Mouse (Mus musculus) duodenum, adult 2 months (tissue): ENCODE results near the gene Sis. TPM values are rescaled to one million over a fixed set of nuclear protein-coding genes. Genes with fewer than 3 reads are reported as not detected.

Experiments used
- polyA plus RNA-seq: library from polyadenylated mRNA; depleted of rRNA; stranded (reverse); fragments of >200 nt; gene quantifications from 2 replicates; pipeline ENCODE4 v1.2.3, GENCODE M21; 2012; ENCODE audit warnings: low replicate concordance; rRNA removed

Gene Sis
- 20.2 and 32.9 TPM in 2 replicates for polyA plus RNA-seq

DNA sequence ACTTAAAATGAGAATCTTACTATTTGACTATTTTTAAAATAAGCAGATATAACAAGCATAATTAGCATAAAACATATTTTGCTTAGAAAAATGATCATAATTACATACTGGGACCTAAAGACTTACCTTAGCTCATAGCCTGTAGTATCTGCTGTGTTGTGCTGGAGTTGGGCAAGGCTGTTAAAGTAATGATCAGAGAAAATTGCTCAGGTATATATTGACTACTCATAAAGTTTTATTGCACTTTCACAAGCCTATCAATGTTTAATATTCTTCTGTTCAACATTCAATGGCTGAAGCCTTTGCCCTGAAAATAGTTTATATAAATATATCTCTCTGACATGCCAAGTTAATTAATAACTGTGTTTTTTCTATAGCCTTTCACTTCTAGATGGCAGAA, at the start of gene Sis:
TSS of gene Sis (minus strand) at position 189 of the 400 bp plus-strand sequence.

Other genes with a start within 250 kb of the Sis start
- gene Slitrk3, start 89.9 kb upstream of the Sis start, polyA plus RNA-seq, result 0.12 and 0.23 TPM in 2 replicates